Mouse (Mus musculus) erythroblast, adult 5-6 weeks (primary cell): ENCODE results near the gene Ovol1. TPM values are rescaled to one million over a fixed set of nuclear protein-coding genes. Genes with fewer than 3 reads are reported as not detected.

Source experiments
- total RNA-seq, 2 experiments: library from RNA; stranded (forward) in 1 of 2; stranded (reverse) in 1 of 2; fragments of 150-400 nt in 1 of 2; fragments of 200-764, 138-1000 nt in 1 of 2; gene quantifications; 2 replicates each; pipeline versions ENCODE4 v1.2.3 to v1.2.4; 2015 to 2017; ENCODE audit warnings: low replicate concordance in 2 of 2

The Ovol1 gene
- total RNA-seq, 2 experiments from 2014 or later = not detected

Other genes with a start within 250 kb of the Ovol1 start
- not detected in 2 replicates for gene Catsper1, start 224.9 kb downstream of the Ovol1 start, total RNA-seq (2015; ENCODE audit: low replicate concordance)
- not detected in 2 replicates for gene Catsper1, start 224.9 kb downstream of the Ovol1 start, total RNA-seq (2017; ENCODE audit: low replicate concordance)
- not detected in 2 replicates for gene Cst6, start 211.1 kb downstream of the Ovol1 start, total RNA-seq (2015; ENCODE audit: low replicate concordance)
- gene Cst6, start 211.1 kb downstream of the Ovol1 start, total RNA-seq (2017; ENCODE audit: low replicate concordance) = not detected in 2 replicates
- 7.3 and 12.3 TPM in 2 replicates for gene Eif1ad, start 193.9 kb downstream of the Ovol1 start, total RNA-seq (2015; ENCODE audit: low replicate concordance)
- 14.7 and 18.7 TPM in 2 replicates for gene Eif1ad, start 193.9 kb downstream of the Ovol1 start, total RNA-seq (2017; ENCODE audit: low replicate concordance)
- gene Banf1, start 193.5 kb downstream of the Ovol1 start, total RNA-seq (2015; ENCODE audit: low replicate concordance) = 77.5 and 144 TPM in 2 replicates
- 5.9 and 14.1 TPM in 2 replicates for gene Banf1, start 193.5 kb downstream of the Ovol1 start, total RNA-seq (2017; ENCODE audit: low replicate concordance)
- gene Sart1, start 171.9 kb downstream of the Ovol1 start, total RNA-seq (2015; ENCODE audit: low replicate concordance) = 28.4 and 63.2 TPM in 2 replicates
- 28.5 and 48.2 TPM in 2 replicates for gene Sart1, start 171.9 kb downstream of the Ovol1 start, total RNA-seq (2017; ENCODE audit: low replicate concordance)
- 2.5 TPM in 1 of 2 replicates, not detected in the other for gene Tsga10ip, start 158.1 kb downstream of the Ovol1 start, total RNA-seq (2015; ENCODE audit: low replicate concordance)
- gene Tsga10ip, start 158.1 kb downstream of the Ovol1 start, total RNA-seq (2017; ENCODE audit: low replicate concordance) = not detected in 2 replicates
- 15.0 and 32.4 TPM in 2 replicates for gene Drap1, start 135.7 kb downstream of the Ovol1 start, total RNA-seq (2015; ENCODE audit: low replicate concordance)
- gene Drap1, start 135.7 kb downstream of the Ovol1 start, total RNA-seq (2017; ENCODE audit: low replicate concordance) = 15.8 and 18.0 TPM in 2 replicates
- 14.8 and 16.1 TPM in 2 replicates for gene AI837181, start 135.5 kb downstream of the Ovol1 start, total RNA-seq (2015; ENCODE audit: low replicate concordance)
- 5.3 and 7.7 TPM in 2 replicates for gene AI837181, start 135.5 kb downstream of the Ovol1 start, total RNA-seq (2017; ENCODE audit: low replicate concordance)
- 0.42 TPM in 1 of 2 replicates, not detected in the other for gene Fosl1, start 113.1 kb downstream of the Ovol1 start, total RNA-seq (2015; ENCODE audit: low replicate concordance)
- gene Fosl1, start 113.1 kb downstream of the Ovol1 start, total RNA-seq (2017; ENCODE audit: low replicate concordance) = not detected in 2 replicates
- 0.38 TPM in 1 of 2 replicates, not detected in the other for gene Ccdc85b, start 102.8 kb downstream of the Ovol1 start, total RNA-seq (2015; ENCODE audit: low replicate concordance)
- gene Ccdc85b, start 102.8 kb downstream of the Ovol1 start, total RNA-seq (2017; ENCODE audit: low replicate concordance) = 0.14 and 0.17 TPM in 2 replicates
- gene Fibp, start 100.0 kb downstream of the Ovol1 start, total RNA-seq (2015; ENCODE audit: low replicate concordance) = 13.2 and 15.2 TPM in 2 replicates
- gene Fibp, start 100.0 kb downstream of the Ovol1 start, total RNA-seq (2017; ENCODE audit: low replicate concordance) = 17.6 and 19.0 TPM in 2 replicates
- not detected in 2 replicates for gene Ctsw, start 92.1 kb downstream of the Ovol1 start, total RNA-seq (2015; ENCODE audit: low replicate concordance)
- not detected in 2 replicates for gene Ctsw, start 92.1 kb downstream of the Ovol1 start, total RNA-seq (2017; ENCODE audit: low replicate concordance)
- not detected in 2 replicates for gene Efemp2, start 86.7 kb downstream of the Ovol1 start, total RNA-seq (2015; ENCODE audit: low replicate concordance)
- gene Efemp2, start 86.7 kb downstream of the Ovol1 start, total RNA-seq (2017; ENCODE audit: low replicate concordance) = 3.4 TPM in 1 of 2 replicates, not detected in the other
- gene Mus81, start 72.2 kb downstream of the Ovol1 start, total RNA-seq (2015; ENCODE audit: low replicate concordance) = 12.5 and 18.6 TPM in 2 replicates
- 1.8 and 8.3 TPM in 2 replicates for gene Mus81, start 72.2 kb downstream of the Ovol1 start, total RNA-seq (2017; ENCODE audit: low replicate concordance)
- gene Cfl1, start 70.2 kb downstream of the Ovol1 start, total RNA-seq (2015; ENCODE audit: low replicate concordance) = 516 and 540 TPM in 2 replicates
- gene Cfl1, start 70.2 kb downstream of the Ovol1 start, total RNA-seq (2017; ENCODE audit: low replicate concordance) = 293 and 380 TPM in 2 replicates
- gene 1700020D05Rik, start 56.9 kb downstream of the Ovol1 start, total RNA-seq (2015; ENCODE audit: low replicate concordance) = not detected in 2 replicates
- 1.1 and 1.3 TPM in 2 replicates for gene 1700020D05Rik, start 56.9 kb downstream of the Ovol1 start, total RNA-seq (2017; ENCODE audit: low replicate concordance)
- 1.9 and 2.9 TPM in 2 replicates for gene Snx32, start 50.1 kb downstream of the Ovol1 start, total RNA-seq (2015; ENCODE audit: low replicate concordance)
- 11.7 and 13.4 TPM in 2 replicates for gene Snx32, start 50.1 kb downstream of the Ovol1 start, total RNA-seq (2017; ENCODE audit: low replicate concordance)
- gene Ap5b1, start 7.4 kb upstream of the Ovol1 start, total RNA-seq (2015; ENCODE audit: low replicate concordance) = 2.9 and 5.2 TPM in 2 replicates
- 1.8 and 4.7 TPM in 2 replicates for gene Ap5b1, start 7.4 kb upstream of the Ovol1 start, total RNA-seq (2017; ENCODE audit: low replicate concordance)
- gene Rnaseh2c, start 41.2 kb upstream of the Ovol1 start, total RNA-seq (2015; ENCODE audit: low replicate concordance) = 14.4 and 52.2 TPM in 2 replicates
- 19.3 and 79.3 TPM in 2 replicates for gene Rnaseh2c, start 41.2 kb upstream of the Ovol1 start, total RNA-seq (2017; ENCODE audit: low replicate concordance)
- 8.2 and 11.3 TPM in 2 replicates for gene Kat5, start 49.6 kb upstream of the Ovol1 start, total RNA-seq (2015; ENCODE audit: low replicate concordance)
- gene Kat5, start 49.6 kb upstream of the Ovol1 start, total RNA-seq (2017; ENCODE audit: low replicate concordance) = 22.0 and 28.9 TPM in 2 replicates
- 13.1 and 25.1 TPM in 2 replicates for gene Rela, start 76.8 kb upstream of the Ovol1 start, total RNA-seq (2015; ENCODE audit: low replicate concordance)
- gene Rela, start 76.8 kb upstream of the Ovol1 start, total RNA-seq (2017; ENCODE audit: low replicate concordance) = 15.5 and 22.0 TPM in 2 replicates
- 20.5 and 36.9 TPM in 2 replicates for gene Sipa1, start 103.1 kb upstream of the Ovol1 start, total RNA-seq (2015; ENCODE audit: low replicate concordance)
- gene Sipa1, start 103.1 kb upstream of the Ovol1 start, total RNA-seq (2017; ENCODE audit: low replicate concordance) = 27.4 and 90.3 TPM in 2 replicates
- gene Map3k11, start 128.1 kb upstream of the Ovol1 start, total RNA-seq (2015; ENCODE audit: low replicate concordance) = 5.0 and 7.3 TPM in 2 replicates
- 8.4 and 11.2 TPM in 2 replicates for gene Map3k11, start 128.1 kb upstream of the Ovol1 start, total RNA-seq (2017; ENCODE audit: low replicate concordance)
- 10.7 and 16.3 TPM in 2 replicates for gene Pcnx3, start 128.3 kb upstream of the Ovol1 start, total RNA-seq (2015; ENCODE audit: low replicate concordance)
- gene Pcnx3, start 128.3 kb upstream of the Ovol1 start, total RNA-seq (2017; ENCODE audit: low replicate concordance) = 14.8 and 20.3 TPM in 2 replicates
- gene Kcnk7, start 143.7 kb upstream of the Ovol1 start, total RNA-seq (2015; ENCODE audit: low replicate concordance) = not detected in 2 replicates
- gene Kcnk7, start 143.7 kb upstream of the Ovol1 start, total RNA-seq (2017; ENCODE audit: low replicate concordance) = not detected in 2 replicates
- 27.5 and 57.9 TPM in 2 replicates for gene Ehbp1l1, start 165.7 kb upstream of the Ovol1 start, total RNA-seq (2015; ENCODE audit: low replicate concordance)
- gene Ehbp1l1, start 165.7 kb upstream of the Ovol1 start, total RNA-seq (2017; ENCODE audit: low replicate concordance) = 236 and 446 TPM in 2 replicates
- gene Fam89b, start 169.0 kb upstream of the Ovol1 start, total RNA-seq (2015; ENCODE audit: low replicate concordance) = 11.5 and 30.4 TPM in 2 replicates
- 8.5 and 10.5 TPM in 2 replicates for gene Fam89b, start 169.0 kb upstream of the Ovol1 start, total RNA-seq (2017; ENCODE audit: low replicate concordance)
- 0.63 TPM in 1 of 2 replicates, not detected in the other for gene Ltbp3, start 180.3 kb upstream of the Ovol1 start, total RNA-seq (2015; ENCODE audit: low replicate concordance)
- gene Ltbp3, start 180.3 kb upstream of the Ovol1 start, total RNA-seq (2017; ENCODE audit: low replicate concordance) = 0.68 TPM in 1 of 2 replicates, not detected in the other
- 8.2 and 12.9 TPM in 2 replicates for gene Scyl1, start 210.8 kb upstream of the Ovol1 start, total RNA-seq (2015; ENCODE audit: low replicate concordance)
- 9.1 and 11.9 TPM in 2 replicates for gene Scyl1, start 210.8 kb upstream of the Ovol1 start, total RNA-seq (2017; ENCODE audit: low replicate concordance)